Mouse (Mus musculus): ENCODE data around the gene Lsmem1.

GRCm38 (mm10) chr12:40140706-40141105 lies 58.6 kb downstream of the Lsmem1 start:
- no peak for TF ChIP-seq CTCF (IDR thresholded peaks at IDR 0.05; ENCODE audit: borderline replicate concordance, extremely low read depth, insufficient read depth, insufficient read length)
- no peak for TF ChIP-seq POLR2A (IDR thresholded peaks at IDR 0.05; ENCODE audit: borderline replicate concordance, extremely low read depth, insufficient read depth, insufficient read length, poor library complexity, severe bottlenecking)

Data from brain, embryonic 14.5 days (tissue).